Mouse (Mus musculus) CH12.LX (cell line): ENCODE measurements at regions not wholly inside any gene's neighbourhood (a gene's known extent, or its start where the extent isn't known, plus 50 kb on each side); places are given as distances from the start of the nearest gene placed in this dataset.

ENCODE experiments used
- DNase-seq: peaks from one replicate; pipeline ENCODE4 v3.0.0-alpha.2; 2013; ENCODE audit errors: extremely low read depth
- H3K27ac ChIP-seq: 2 replicates; pipeline ENCODE4 v1.5.1; 2012; ENCODE audit warnings: low read depth, mild to moderate bottlenecking, control low read depth, moderate library complexity; ENCODE audit not compliant: insufficient read depth
- H3K27me3 ChIP-seq: replicated peaks from 2 replicates; pipeline ENCODE3; 2012; ENCODE audit warnings: inconsistent platforms
- H3K36me3 ChIP-seq, 2 experiments: replicated peaks in 1 of 2; 2 replicates each; pipeline versions ENCODE3 to v1.6.1; 2012; ENCODE audit warnings: inconsistent platforms in 1 of 2, low read length in 1 of 2, mild to moderate bottlenecking in 1 of 2, mixed read lengths in 1 of 2, moderate library complexity in 1 of 2; ENCODE audit not compliant: control insufficient read depth in 1 of 2, insufficient read depth in 1 of 2
- H3K4me1 ChIP-seq, 2 experiments: 2 replicates each; pipeline ENCODE4 v1.6.1; 2012; ENCODE audit warnings: inconsistent platforms in 1 of 2, moderate library complexity in 1 of 2; ENCODE audit not compliant: insufficient read depth in 2 of 2, control insufficient read depth in 1 of 2
- H3K4me2 ChIP-seq: 2 replicates; pipeline ENCODE4 v1.6.1; 2012; ENCODE audit warnings: low read depth, mild to moderate bottlenecking, control low read depth; ENCODE audit not compliant: poor library complexity, insufficient read depth, severe bottlenecking
- H3K4me3 ChIP-seq, 3 experiments: fragments of 150-350 bp in 1 of 3; sonication (generic) in 1 of 3; replicated peaks in 1 of 3; 2 replicates each; pipeline versions ENCODE3 to v1.5.1; 2011 to 2012; ENCODE audit warnings: low read depth in 2 of 3, low read length in 2 of 3, mild to moderate bottlenecking in 2 of 3, moderate library complexity in 2 of 3, control low read depth in 1 of 3, improper control_type of control experiment in 1 of 3, inconsistent platforms in 1 of 3, mixed read lengths in 1 of 3; ENCODE audit not compliant: poor library complexity in 1 of 3
- H3K79me2 ChIP-seq: replicated peaks from 2 replicates; pipeline ENCODE4 v1.6.1; 2012; ENCODE audit warnings: mild to moderate bottlenecking, moderate library complexity; ENCODE audit not compliant: control insufficient read depth, poor library complexity, insufficient read depth, severe bottlenecking; ENCODE audit errors: extremely low read depth
- H3K9ac ChIP-seq: 2 replicates; pipeline ENCODE4 v1.6.1; 2012; ENCODE audit warnings: low read depth, mild to moderate bottlenecking, control low read depth, moderate library complexity; ENCODE audit not compliant: insufficient read depth
- H3K9me3 ChIP-seq: replicated peaks from 2 replicates; pipeline ENCODE3; 2012; ENCODE audit warnings: low read length, inconsistent platforms, mixed read lengths
- BHLHE40 ChIP-seq: IDR thresholded peaks from 2 replicates; pipeline ENCODE4 v1.6.1; 2011; ENCODE audit warnings: mild to moderate bottlenecking, low read depth, low read length, improper control_type of control experiment
- CHD1 ChIP-seq: IDR thresholded peaks from 2 replicates; pipeline ENCODE4 v1.6.1; 2012; ENCODE audit warnings: low read depth, low read length, improper control_type of control experiment, inconsistent platforms
- CHD2 ChIP-seq: IDR thresholded peaks from 2 replicates; pipeline ENCODE4 v1.6.1; 2011; ENCODE audit warnings: low read length, improper control_type of control experiment
- EP300 ChIP-seq: IDR thresholded peaks from 2 replicates; pipeline ENCODE4 v1.6.1; 2011; ENCODE audit warnings: low read length, improper control_type of control experiment
- ETS1 ChIP-seq: conservative IDR thresholded peaks from 2 replicates; pipeline ENCODE4 v1.6.1; 2012; ENCODE audit warnings: low read depth, mild to moderate bottlenecking, inconsistent platforms, low read length, improper control_type of control experiment, moderate library complexity
- HCFC1 ChIP-seq: IDR thresholded peaks from 2 replicates; pipeline ENCODE4 v1.6.1; 2012; ENCODE audit warnings: low read depth, mild to moderate bottlenecking, inconsistent platforms, low read length, improper control_type of control experiment
- JUND ChIP-seq: conservative IDR thresholded peaks from 2 replicates; pipeline ENCODE4 v1.6.1; 2011; ENCODE audit warnings: low read depth, low read length, improper control_type of control experiment
- KAT2A ChIP-seq: IDR thresholded peaks from 2 replicates; pipeline ENCODE4 v1.6.1; 2012; ENCODE audit warnings: low read length, improper control_type of control experiment, inconsistent platforms; ENCODE audit not compliant: insufficient replicate concordance
- MAFK ChIP-seq: IDR thresholded peaks from 2 replicates; pipeline ENCODE4 v1.6.1; 2011; ENCODE audit warnings: low read length, improper control_type of control experiment; ENCODE audit not compliant: insufficient replicate concordance
- MYC ChIP-seq: IDR thresholded peaks from 2 replicates; pipeline ENCODE4 v1.6.1; 2011; ENCODE audit warnings: low read depth, mild to moderate bottlenecking, improper control_type of control experiment, low read length
- NELFE ChIP-seq: IDR thresholded peaks from 2 replicates; pipeline ENCODE4 v1.6.1; 2011; ENCODE audit warnings: low read depth, low read length, improper control_type of control experiment
- RCOR1 ChIP-seq: conservative IDR thresholded peaks from 2 replicates; pipeline ENCODE4 v1.6.1; 2012; ENCODE audit warnings: low read depth, mild to moderate bottlenecking, inconsistent platforms, low read length, improper control_type of control experiment
- SIN3A ChIP-seq: IDR thresholded peaks from 2 replicates; pipeline ENCODE4 v1.6.1; 2012; ENCODE audit warnings: low read length, improper control_type of control experiment, inconsistent platforms
- TCF12 ChIP-seq: IDR thresholded peaks from 2 replicates; pipeline ENCODE4 v1.6.1; 2014; ENCODE audit warnings: low read depth, mild to moderate bottlenecking, inconsistent platforms, low read length, improper control_type of control experiment
- USF2 ChIP-seq: conservative IDR thresholded peaks from 2 replicates; pipeline ENCODE4 v1.6.1; 2011; ENCODE audit warnings: low read depth, low read length, improper control_type of control experiment
- ZKSCAN1 ChIP-seq: IDR thresholded peaks from 2 replicates; pipeline ENCODE4 v1.6.1; 2012; ENCODE audit warnings: low read depth, inconsistent platforms, low read length, improper control_type of control experiment, borderline replicate concordance
- ZNF384 ChIP-seq: IDR thresholded peaks from 2 replicates; pipeline ENCODE4 v1.6.1; 2012; ENCODE audit warnings: low read depth, low read length, improper control_type of control experiment, inconsistent platforms
- dilution Hi-C: fragments of 300-500 bp; cut with MboI; formaldehyde crosslinking; loops from 2 replicates; pipeline ENCODE4 v1.14.3; 2020; ENCODE audit warnings: low sequenced_read_pairs; ENCODE audit not compliant: extremely low pct_unique_long_range_greater_than_20kb, extremely low pct_ligation_motif_present
- in situ Hi-C: fragments of 300-500 bp; cut with MboI; formaldehyde crosslinking; loops from 3 replicates; pipeline ENCODE4 v1.14.3; 2019; ENCODE audit warnings: low sequenced_read_pairs, low pct_ligation_motif_present, low pct_unique_long_range_greater_than_20kb, mixed read lengths

DNA sequence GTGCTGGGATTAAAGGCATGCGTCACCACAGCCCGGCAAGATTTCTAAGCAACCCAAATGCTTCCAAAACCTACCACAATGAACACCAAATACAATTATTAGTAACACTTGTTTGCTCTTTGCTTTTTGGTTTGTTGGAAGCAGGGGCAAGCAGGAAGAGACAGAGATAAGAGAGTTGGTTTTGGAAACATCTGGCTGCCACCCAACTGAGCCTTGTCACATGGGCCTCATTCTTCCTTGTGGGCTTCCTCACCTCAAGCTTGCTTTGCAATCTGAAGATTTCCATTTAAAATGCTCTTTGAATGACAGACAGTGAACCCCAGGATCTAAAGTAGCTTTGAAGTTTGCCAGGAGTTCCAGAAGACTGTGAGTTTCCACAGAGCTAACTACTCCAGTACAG lies 60.6 kb upstream of the Tle4 start:
- no peaks in the 10 kb centered on the region for H3K27me3 ChIP-seq
- no peaks in the 10 kb centered on the region for H3K79me2 ChIP-seq
- H3K36me3 ChIP-seq, result no peaks in the 10 kb centered on the region
- TF ChIP-seq USF2 (no peak), MYC (no peak), ZKSCAN1 (no peak), NELFE (no peak)
- TF ChIP-seq, all 38 proteins: peak for 0
- dilution Hi-C loops (no loop called here), in situ Hi-C loops (no loop called here)
- H3K9ac ChIP-seq, result no peak overlapping the region
- no peak overlapping the region for H3K4me3 ChIP-seq
- peaks cover 2 to 5% of the 10 kb centered on the region in 2 experiments; a peak in 3 of 4 replicates for H3K4me1 ChIP-seq
- H3K4me2 ChIP-seq, result no peak overlapping the region
- no peak for DNase-seq
- H3K9me3 ChIP-seq, result no peaks in the 10 kb centered on the region
- H3K27ac ChIP-seq, result no peak overlapping the region

DNA sequence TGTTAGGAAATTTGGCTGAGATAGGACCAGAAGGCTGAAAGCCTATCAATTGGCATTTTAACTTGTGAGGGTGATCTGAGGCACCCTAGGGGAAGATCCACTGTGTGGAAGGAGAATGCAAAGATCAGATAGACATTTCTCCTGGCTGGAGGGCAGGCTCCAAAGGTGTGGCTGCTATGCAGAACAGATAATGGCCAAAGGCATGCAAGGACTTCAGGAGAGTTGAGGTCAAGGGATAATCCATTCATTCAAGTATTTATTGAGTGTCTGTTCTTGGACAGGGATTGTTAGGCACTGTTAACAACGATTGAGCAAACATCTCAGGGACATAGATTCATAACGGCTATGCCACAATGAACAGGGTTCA lies 58.2 kb upstream of the Tle4 start:
- no peak overlapping the region for H3K4me3 ChIP-seq
- no peak overlapping the region for H3K4me2 ChIP-seq
- no peak for DNase-seq
- TF ChIP-seq CHD2 (no peak), CHD1 (no peak), ZNF384 (no peak), RCOR1 (no peak), SIN3A (no peak), TCF12 (no peak), EP300 (no peak)
- no peaks in the 10 kb centered on the region for H3K4me1 ChIP-seq
- in situ Hi-C loops (no loop called here), dilution Hi-C loops (no loop called here)
- no peaks in the 10 kb centered on the region for H3K9me3 ChIP-seq
- H3K9ac ChIP-seq, result no peak overlapping the region
- H3K36me3 ChIP-seq, result no peaks in the 10 kb centered on the region
- H3K27me3 ChIP-seq, result no peaks in the 10 kb centered on the region
- H3K27ac ChIP-seq, result no peak overlapping the region
- H3K79me2 ChIP-seq, result no peaks in the 10 kb centered on the region

GRCm38 (mm10) chr19:14655302-14656021 lies 57.6 kb upstream of the Tle4 start:
- no peak overlapping the region for H3K4me3 ChIP-seq
- H3K9me3 ChIP-seq, result no peaks in the 10 kb centered on the region
- TF ChIP-seq HCFC1 (no peak), NELFE (no peak), CHD1 (no peak), ETS1 (no peak), JUND (no peak), BHLHE40 (no peak), MAFK (no peak), TCF12 (no peak), KAT2A (no peak)
- no peaks in the 10 kb centered on the region for H3K27me3 ChIP-seq
- no peak overlapping the region for H3K9ac ChIP-seq
- H3K4me1 ChIP-seq, result no peaks in the 10 kb centered on the region
- H3K27ac ChIP-seq, result no peak overlapping the region
- in situ Hi-C loops, result no loop called here
- no peak for DNase-seq
- no peaks in the 10 kb centered on the region for H3K79me2 ChIP-seq
- dilution Hi-C loops, result no loop called here
- H3K4me2 ChIP-seq, result no peak overlapping the region
- no peaks in the 10 kb centered on the region for H3K36me3 ChIP-seq
